Mouse (Mus musculus): ENCODE results near the gene Timm17b. TPM values are rescaled to one million over a fixed set of nuclear protein-coding genes. Genes with fewer than 3 reads are reported as not detected.
A peak's percentile ranks its signal among the peaks of the same experiment; 100 is the strongest.
"Not testable (repeated sequence)": the region's sequence is repeated elsewhere in the genome, so short reads cannot be mapped to it uniquely, and the experiment has no call there.

The Timm17b gene
- total and polyA plus RNA-seq, 3 experiments: 107 to 381 TPM; not detected in 1

DNA sequence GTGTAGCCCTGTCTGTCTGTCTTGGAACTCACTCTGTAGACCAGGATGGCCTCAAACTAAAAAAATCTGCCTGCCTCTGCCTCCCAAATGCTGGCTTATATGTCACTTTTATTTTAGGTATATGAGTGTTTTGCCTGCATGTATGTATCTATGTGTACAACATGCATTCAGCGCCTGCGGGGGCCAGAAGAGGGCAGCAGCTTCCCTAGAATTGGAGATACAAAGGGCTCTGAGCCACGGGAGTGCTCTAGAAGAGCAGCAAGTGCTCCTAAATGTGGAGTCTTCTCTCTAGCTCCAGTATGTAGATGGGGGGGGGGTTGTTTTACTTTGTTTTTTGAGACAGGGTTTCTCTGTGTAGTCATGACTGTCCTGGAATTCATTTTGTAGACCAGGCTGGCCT, 16.5 kb downstream of the Timm17b start:
- H3K9me3 ChIP-seq (replicated peaks; ENCODE audit: insufficient read depth, low read length); H3K4me3 ChIP-seq (ENCODE audit: control insufficient read depth in 1 of 2, insufficient read depth in 1 of 2, low read depth in 2 of 2, low read length in 2 of 2); H3K4me1 ChIP-seq (ENCODE audit: control insufficient read depth in 1 of 2, insufficient read depth in 2 of 2, low read length in 2 of 2); H3K27ac ChIP-seq (ENCODE audit: control insufficient read depth, low read depth, low read length); H3K9ac ChIP-seq (ENCODE audit: control insufficient read depth, low read depth, low read length, poor library complexity, severe bottlenecking); H3K27me3 ChIP-seq (ENCODE audit: control insufficient read depth in 1 of 2, insufficient read depth in 2 of 2, low read length in 2 of 2); H3K79me2 ChIP-seq (ENCODE audit: control insufficient read depth, insufficient read depth, low read length, poor library complexity); H3K36me3 ChIP-seq (ENCODE audit: control insufficient read depth in 1 of 2, insufficient read depth in 2 of 2, low read length in 2 of 2): not testable (repeated sequence)
- DNase-seq (ENCODE audit: low read depth, low spot score): peak; percentile 62
- TF ChIP-seq SMC3 (IDR thresholded peaks at IDR 0.05; ENCODE audit: low read depth, low read length) (peak; percentile 64), CTCF (IDR thresholded peaks at IDR 0.05 in 2 of 3, conservative IDR thresholded peaks at IDR 0.05 in 1 of 3; ENCODE audit: control insufficient read depth in 1 of 3, insufficient read depth in 1 of 3, low read depth in 2 of 3, low read length in 3 of 3, poor library complexity in 1 of 3, severe bottlenecking in 1 of 3) (peak; percentile 21 to 51 (median 22); a peak in 4 of 6 replicates), HCFC1 (IDR thresholded peaks at IDR 0.05; ENCODE audit: low read depth, low read length) (0 out of 2 replicates have a peak, but pooled peaks have one; percentile 15), RAD21 (IDR thresholded peaks at IDR 0.05; ENCODE audit: low read depth, low read length) (peak; percentile 51), ZC3H11A (IDR thresholded peaks at IDR 0.05; ENCODE audit: low read depth, low read length) (peak; percentile 63)

GRCm38 (mm10) chrX:7917960-7918359, 18.8 kb downstream of the Timm17b start:
- peak; percentile 52 for DNase-seq (ENCODE audit: low read depth, low spot score)
- H3K36me3 ChIP-seq (ENCODE audit: control insufficient read depth in 1 of 2, insufficient read depth in 2 of 2, low read length in 2 of 2); H3K9ac ChIP-seq (ENCODE audit: control insufficient read depth, low read depth, low read length, poor library complexity, severe bottlenecking); H3K4me3 ChIP-seq (ENCODE audit: control insufficient read depth in 1 of 2, insufficient read depth in 1 of 2, low read depth in 2 of 2, low read length in 2 of 2); H3K27me3 ChIP-seq (ENCODE audit: control insufficient read depth in 1 of 2, insufficient read depth in 2 of 2, low read length in 2 of 2); H3K79me2 ChIP-seq (ENCODE audit: control insufficient read depth, insufficient read depth, low read length, poor library complexity); H3K4me1 ChIP-seq (ENCODE audit: control insufficient read depth in 1 of 2, insufficient read depth in 2 of 2, low read length in 2 of 2); H3K9me3 ChIP-seq (replicated peaks; ENCODE audit: insufficient read depth, low read length); H3K27ac ChIP-seq (ENCODE audit: control insufficient read depth, low read depth, low read length): not testable (repeated sequence)
- TF ChIP-seq MAX (IDR thresholded peaks at IDR 0.05; ENCODE audit: low read length) (0 out of 2 replicates have a peak, but pooled peaks have one; percentile 36), MYC (IDR thresholded peaks at IDR 0.05; ENCODE audit: low read depth, low read length) (peak; percentile 76; the same call in 1 of the 2 replicates), ZC3H11A (IDR thresholded peaks at IDR 0.05; ENCODE audit: low read depth, low read length) (peak; percentile 80), HCFC1 (IDR thresholded peaks at IDR 0.05; ENCODE audit: low read depth, low read length) (0 out of 2 replicates have a peak, but pooled peaks have one; percentile 18), CTCF (IDR thresholded peaks at IDR 0.05 in 2 of 3, conservative IDR thresholded peaks at IDR 0.05 in 1 of 3; ENCODE audit: control insufficient read depth in 1 of 3, insufficient read depth in 1 of 3, low read depth in 2 of 3, low read length in 3 of 3, poor library complexity in 1 of 3, severe bottlenecking in 1 of 3) (peak; percentile 48 to 78 (median 60)), SMC3 (IDR thresholded peaks at IDR 0.05; ENCODE audit: low read depth, low read length) (peak; percentile 87), RAD21 (IDR thresholded peaks at IDR 0.05; ENCODE audit: low read depth, low read length) (peak; percentile 62)

DNA sequence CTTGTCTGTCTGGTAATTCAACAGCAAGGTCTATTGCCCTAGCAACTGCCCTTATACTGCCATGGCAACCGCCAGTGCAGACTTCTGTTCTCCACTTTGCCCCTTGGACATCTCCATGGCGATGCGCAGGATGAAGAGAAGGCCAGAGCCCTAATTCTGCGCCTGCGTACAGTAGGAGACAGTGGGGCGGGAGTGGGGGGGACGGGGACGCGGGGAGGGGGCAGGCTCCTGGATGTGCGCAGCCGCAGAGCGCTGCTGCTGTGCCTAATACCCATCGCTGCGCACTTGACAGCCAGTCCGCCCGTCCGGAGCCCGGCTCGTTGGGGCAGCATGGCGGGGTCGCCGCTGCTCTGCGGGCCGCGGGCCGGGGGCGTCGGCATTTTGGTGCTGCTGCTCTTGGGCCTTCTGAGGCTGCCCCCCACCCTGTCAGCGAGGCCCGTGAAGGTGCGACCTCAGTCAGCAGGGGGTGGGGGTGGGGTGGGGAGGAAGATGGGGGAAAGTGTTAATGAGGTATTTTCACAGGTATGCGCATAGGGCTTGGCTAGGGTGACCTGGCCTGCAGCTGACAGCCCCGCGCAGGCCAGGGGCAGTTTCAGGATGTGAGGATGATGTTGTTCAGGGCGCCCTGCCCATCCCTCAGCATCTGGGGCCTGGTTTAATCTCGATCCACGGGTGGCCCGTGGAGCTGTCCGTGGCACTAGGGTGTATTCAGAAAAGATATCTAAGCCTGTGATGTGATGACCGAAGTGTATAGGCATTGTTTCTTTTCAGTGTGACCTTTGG, 20.6 kb downstream of the Timm17b start, which contains the start of gene Pcsk1n:
Gene Pcsk1n, plus strand, starts transcription at position 222 of the 783 bp plus-strand sequence.
- Histone ChIP-seq H3K36me3 (ENCODE audit: control insufficient read depth in 1 of 2, insufficient read depth in 2 of 2, low read length in 2 of 2) (peaks cover 0 to 2% of the 10 kb centered on the region in 2 experiments; a peak in 1 of 4 replicates), H3K4me3 (ENCODE audit: control insufficient read depth in 1 of 2, insufficient read depth in 1 of 2, low read depth in 2 of 2, low read length in 2 of 2) (no peak within 1 kb of the TSS), H3K9me3 (replicated peaks; ENCODE audit: insufficient read depth, low read length) (no peaks in the 10 kb centered on the region), H3K9ac (ENCODE audit: control insufficient read depth, low read depth, low read length, poor library complexity, severe bottlenecking) (no peak within 1 kb of the TSS), H3K4me1 (ENCODE audit: control insufficient read depth in 1 of 2, insufficient read depth in 2 of 2, low read length in 2 of 2) (no peaks in the 10 kb centered on the region), H3K79me2 (ENCODE audit: control insufficient read depth, insufficient read depth, low read length, poor library complexity) (no peaks in the 10 kb centered on the region), H3K27ac (ENCODE audit: control insufficient read depth, low read depth, low read length) (no peak within 1 kb of the TSS), H3K27me3 (ENCODE audit: control insufficient read depth in 1 of 2, insufficient read depth in 2 of 2, low read length in 2 of 2) (no peaks in the 10 kb centered on the region; a peak in 3 of 4 replicates)
- no peak for TF ChIP-seq MAZ (IDR thresholded peaks at IDR 0.05; ENCODE audit: low read depth, low read length)
- TF ChIP-seq RAD21 (IDR thresholded peaks at IDR 0.05; ENCODE audit: low read depth, low read length): no peak
- TF ChIP-seq E2F4 (IDR thresholded peaks at IDR 0.05; ENCODE audit: borderline replicate concordance, low read depth, low read length): no peak
- no peak for TF ChIP-seq NRF1 (IDR thresholded peaks at IDR 0.05; ENCODE audit: insufficient read depth, low read depth, low read length, poor library complexity, severe bottlenecking)
- TF ChIP-seq MEF2A (IDR thresholded peaks at IDR 0.05; ENCODE audit: extremely low read depth, insufficient replicate concordance, low read depth, low read length, poor library complexity, severe bottlenecking): no peak
- DNase-seq (ENCODE audit: low read depth, low spot score): no peak
